Mouse (Mus musculus): ENCODE measurements around the gene Ankrd39. TPM values are rescaled to one million over a fixed set of nuclear protein-coding genes. Genes with fewer than 3 reads are reported as not detected.
A peak's percentile ranks its signal among the peaks of the same experiment; 100 is the strongest.

Gene Ankrd39
- total RNA-seq, 2 experiments from 2014 or later = 11.3 to 12.6 TPM

DNA sequence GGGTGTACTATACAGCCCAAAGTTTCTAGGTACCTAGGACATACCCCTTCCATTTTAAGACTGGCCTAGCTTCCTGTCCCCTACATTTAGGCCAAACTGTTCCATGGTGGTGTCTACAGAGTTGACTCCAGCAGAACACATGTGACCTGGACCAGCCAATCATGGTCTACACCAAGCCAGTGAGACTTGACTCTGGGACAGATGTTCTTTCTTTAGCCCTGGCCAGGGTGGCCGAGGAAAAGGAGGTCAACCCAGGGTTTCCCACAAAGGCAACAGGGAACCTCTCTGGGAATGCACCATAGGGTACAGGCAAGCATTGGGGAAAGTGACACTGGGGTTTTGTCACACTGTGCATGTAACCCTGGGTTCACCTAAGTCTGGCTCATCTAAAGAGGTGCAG is 25.5 kb upstream of the Ankrd39 start:
- no peak for DNase-seq

DNA sequence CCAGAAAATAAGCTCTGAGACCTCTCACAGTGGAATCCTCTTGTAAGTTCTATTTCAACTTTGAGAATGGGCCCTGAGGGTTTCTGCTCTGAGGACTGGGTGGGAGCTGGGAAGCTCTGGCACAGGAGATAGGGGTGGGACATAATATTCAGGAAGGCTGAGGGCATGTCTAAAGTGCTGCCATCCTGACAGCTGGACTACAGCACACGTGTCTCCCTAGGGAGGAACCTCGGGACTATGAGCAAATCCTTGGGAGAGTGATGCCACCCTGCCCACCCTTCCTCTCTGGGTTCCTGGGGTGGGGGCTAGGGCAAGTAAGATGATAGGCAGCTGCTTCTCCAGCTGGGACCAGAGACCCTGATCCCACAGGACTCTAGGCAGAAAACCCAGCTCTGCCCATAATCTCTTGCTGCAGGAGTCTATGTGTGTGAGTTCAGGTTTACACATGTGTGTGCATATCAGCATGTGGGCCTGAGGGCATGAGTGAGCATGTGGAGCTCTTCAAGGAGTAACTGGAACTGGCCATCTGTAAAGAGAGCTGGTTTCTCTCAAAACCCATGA is 25.0 kb upstream of the Ankrd39 start:
- no peak for DNase-seq

DNA sequence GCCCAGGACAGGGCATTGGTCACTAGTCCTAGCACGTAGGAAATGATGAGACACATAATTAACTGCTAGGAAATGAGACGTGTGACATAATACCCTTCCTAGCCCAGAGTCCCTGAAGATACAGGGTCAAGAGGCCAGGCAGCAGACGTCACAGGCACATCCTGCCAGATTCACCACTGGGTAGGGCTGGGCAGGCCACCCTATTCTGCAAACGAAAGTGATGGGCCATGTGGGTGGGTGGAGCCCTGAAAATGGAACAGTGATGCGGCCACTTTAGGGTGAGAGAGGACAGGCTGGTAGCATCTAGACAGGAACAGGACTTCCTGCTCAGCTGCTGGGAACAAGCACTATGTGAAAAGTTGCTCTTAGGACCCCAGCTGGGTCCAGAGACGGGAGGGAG is 24.4 kb upstream of the Ankrd39 start:
- DNase-seq = peak; percentile 82 to 85

DNA sequence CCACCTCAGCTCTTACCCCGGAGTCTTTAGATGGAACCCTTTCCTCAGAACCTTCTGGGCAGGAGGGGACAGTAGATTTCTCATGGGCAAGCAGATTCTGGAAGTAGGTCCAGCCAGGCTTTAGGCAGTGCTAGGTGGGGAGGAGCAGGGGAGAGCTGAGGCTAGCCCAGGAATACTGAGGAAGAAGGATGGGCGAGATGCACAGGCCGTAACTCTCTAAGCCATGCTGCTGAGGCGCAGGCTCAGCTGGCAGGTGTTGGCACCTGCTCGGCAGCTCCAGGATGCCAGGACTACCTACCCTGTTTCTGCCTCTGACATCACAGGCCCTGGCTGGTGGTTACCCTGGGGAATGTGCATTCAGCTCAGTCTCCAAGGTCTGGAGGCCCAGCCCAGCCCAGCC is 23.1 kb upstream of the Ankrd39 start:
- no peak for DNase-seq

DNA sequence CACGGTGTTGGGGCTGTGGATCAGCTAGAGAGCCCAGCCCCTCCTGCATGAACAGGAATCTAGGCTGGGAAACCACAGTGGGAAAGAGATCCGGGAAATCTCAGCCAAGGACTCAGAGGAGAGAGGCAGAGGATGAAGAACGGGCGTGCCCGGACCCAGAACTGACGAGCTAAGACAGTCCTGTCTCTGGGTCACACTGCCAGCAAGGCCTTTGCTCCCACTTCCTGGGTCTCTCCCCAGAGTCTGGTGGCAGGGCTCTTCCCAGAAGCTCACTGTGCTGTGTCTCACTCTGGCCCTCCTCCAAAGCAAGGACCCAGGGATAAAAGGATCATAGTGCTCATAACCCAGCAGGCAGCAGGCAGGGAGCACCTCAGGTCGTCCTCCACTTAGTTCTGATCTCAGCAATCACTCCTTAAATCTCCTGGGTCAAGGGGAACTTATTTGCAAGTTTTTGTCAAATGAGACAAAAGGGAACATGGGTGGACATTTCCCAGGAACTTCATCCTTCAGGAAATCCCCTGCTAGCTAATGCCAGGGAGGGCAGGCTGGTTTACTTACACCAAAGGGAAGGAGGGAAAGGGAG is 22.5 kb upstream of the Ankrd39 start:
- peak in 1 of 2 experiments; percentile 57 for DNase-seq

DNA sequence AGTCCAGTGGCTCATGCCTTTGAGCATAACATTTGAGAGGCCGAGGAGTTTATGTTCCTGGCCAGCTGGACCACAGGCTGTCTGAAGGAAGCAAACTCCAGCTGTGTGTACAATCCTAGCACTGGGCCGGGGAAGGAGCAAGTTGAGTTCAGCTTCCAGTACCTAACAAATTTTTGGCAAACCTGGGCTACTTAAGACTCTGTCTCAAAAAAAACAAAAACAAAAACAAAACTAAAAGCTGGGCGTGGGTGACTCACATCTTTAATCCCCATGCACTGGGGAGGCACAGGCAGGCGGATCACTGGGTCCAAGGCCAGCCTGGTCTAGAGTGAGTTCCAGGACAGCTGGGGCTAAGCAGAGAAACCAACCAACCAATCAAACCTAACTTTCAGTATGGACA is 21.5 kb upstream of the Ankrd39 start:
- peak in 1 of 2 experiments; percentile 57 for DNase-seq

DNA sequence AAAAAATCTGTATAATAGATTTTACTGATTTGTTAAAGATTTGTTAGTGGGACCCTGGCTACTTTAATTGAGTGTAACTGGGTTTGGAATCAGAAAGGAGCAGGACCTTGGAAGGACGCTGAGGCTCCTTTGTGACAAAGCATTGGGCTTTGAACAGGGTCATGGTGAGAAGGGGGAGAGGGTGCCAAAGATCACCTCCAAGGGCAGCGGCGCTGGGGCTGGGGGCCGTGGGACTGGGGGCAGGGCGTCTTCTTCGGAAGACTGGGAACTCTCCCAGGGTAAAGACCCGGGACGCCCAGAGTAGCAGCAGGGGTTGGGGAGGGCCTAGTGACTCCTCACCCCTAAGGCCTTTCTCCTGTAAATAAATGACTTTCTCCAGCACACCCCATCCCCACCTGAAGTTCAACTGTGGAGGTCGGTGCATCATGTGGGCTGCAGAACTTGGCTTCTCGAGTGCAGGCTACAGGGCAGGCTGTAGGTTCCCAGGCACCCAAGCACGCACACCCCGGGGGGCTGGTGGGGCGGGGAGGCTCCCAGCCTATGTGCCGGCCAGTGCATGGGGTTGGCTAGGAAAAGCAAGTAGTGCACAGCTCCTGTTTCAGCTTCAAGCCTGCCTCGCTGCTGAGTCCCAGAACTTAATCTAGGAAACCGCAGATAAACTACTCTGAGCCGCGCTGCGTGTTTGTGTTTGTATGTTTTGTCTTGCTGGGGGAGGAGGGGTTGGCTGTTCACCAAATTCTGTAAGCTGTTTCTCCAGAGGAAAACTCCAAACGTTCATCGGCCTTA is 20.8 kb upstream of the Ankrd39 start:
- DNase-seq = no peak

DNA sequence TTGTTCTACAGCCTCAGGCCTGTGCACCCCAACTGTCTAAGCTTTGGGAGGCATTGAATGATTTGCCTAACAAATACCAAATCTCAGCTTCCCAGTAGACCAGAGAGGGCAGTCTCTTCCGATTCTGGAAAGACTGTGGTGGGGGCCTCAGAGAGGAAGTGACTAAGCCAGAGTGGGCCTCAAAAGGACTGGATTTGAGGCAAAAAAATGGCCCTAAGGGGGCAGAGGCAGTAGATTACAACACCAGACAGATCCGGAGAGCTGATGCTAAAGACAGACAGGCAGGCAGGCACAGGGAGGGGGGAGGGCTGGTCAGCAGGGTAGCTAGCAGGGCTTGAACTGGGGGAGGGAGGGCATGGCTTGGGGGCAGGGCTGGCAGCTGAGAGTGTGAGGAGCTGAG is 19.2 kb upstream of the Ankrd39 start:
- no peak for DNase-seq

DNA sequence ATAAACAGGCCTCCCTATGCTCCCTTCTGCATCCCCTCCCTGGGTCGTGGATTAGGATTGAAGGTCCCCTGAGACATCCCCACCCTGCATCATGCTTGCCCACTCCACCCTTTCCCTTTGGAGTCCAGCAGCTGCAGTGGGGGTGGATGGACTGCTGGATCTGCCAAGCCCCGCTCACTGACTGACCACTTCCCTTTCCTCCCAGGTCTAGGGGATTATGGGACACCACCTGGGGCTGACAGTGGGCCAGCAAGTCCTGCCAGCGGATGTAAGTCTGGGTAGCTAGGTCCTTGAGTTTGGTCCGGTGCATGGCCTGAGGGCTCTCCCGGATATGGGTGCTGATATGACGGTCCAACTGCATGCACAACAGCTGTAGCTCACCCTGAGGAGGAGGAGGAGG is 16.9 kb upstream of the Ankrd39 start:
- peak; percentile 40 to 58 for DNase-seq

DNA sequence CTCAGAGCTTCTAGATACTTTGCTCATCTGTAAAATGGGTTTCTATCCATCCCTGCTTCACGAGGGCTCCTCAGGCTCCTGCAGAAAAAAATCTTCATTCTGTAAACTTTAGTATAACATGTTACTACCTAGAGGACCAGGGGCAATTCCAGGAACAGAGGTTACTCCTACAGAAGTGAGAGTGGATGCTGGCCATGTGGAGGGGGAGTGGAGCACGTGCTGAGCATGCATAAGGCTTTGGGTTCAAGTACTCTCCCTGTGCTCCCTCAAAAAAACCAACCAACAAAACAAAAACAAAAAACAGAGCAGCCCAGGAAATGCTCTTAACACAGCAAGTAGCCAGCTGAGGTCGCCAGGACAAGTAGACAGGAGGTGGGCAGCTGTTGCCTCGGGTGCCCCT is 16.4 kb upstream of the Ankrd39 start:
- no peak for DNase-seq

DNA sequence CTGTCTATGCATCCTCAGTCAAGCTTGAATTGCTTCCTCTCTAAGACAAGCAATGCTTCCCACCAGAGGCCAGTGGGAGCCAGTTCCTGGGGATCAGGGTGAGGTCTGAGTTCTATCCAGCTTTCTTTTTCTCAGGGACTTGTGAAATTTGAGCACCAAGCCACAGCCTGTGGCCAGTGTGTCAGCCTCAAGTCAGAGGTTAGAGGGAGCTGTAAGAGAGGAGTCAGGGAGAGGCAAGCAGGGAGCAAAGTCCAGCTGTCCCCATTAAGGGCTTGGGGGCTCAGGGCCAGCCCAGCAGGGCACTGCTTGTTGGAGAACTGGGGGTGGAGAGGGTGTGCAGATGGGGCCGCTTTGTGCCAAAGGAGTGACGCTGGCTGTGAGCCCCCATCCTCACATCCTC is 16.0 kb upstream of the Ankrd39 start:
- DNase-seq = no peak

DNA sequence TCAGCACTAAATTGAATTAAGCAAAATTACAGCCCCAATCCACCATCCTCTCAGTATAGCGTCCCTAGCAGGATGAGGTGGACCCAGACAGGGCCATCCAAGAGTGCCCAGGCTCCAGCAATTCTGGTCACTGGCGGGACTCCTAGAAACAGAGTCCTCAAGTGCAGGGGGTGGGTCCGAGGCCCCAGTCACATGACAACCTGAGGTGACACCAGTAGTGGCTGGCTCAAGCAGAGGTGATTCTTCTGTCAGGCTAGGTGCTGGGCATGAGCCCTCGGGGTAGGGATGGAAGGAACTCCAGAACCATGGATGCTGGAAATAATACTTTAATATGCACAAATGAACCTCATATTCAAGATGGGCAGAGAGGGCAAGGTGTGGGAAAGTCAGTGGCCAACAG is 15.1 kb upstream of the Ankrd39 start:
- no peak for DNase-seq

DNA sequence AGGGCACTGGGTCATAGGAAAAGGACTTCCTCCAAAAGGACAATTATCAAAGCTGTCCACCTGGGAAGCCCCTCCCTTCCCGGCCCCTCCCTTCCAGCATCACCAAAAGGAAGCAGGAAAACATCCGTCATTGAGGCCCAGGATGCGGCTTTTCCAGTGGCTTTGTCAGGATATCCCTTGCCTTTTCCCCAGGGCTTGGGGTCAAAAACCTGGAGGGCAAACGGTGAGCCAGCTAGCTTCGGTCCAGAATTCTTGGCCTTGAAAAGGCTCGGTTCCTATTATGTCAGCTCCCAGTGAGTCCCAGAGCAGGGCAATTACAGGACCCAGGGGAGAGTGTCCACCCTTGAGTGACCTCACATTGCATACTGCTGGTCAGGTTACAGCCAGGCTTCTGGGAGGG is 13.7 kb upstream of the Ankrd39 start:
- DNase-seq = peak; percentile 52 to 62

DNA sequence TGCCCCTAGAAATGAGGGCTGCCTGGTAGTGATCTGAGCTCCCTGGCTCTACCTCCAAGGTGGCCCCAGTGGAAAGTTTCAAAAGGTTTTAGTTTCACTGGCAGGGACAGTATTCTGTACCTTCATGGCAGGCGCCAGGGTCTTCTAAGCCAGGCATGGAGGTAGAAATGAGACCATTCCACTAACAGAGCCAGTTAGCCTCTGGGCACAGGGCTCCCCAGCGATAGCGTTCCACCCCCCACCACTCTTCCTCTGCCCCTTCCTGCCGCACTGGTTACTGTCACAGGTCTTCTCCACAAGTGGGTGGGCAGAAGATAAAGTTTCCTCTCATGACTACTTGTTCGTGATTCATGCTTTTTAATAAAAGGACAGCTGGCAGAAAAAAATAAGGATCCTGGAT is 12.6 kb upstream of the Ankrd39 start:
- DNase-seq = no peak

DNA sequence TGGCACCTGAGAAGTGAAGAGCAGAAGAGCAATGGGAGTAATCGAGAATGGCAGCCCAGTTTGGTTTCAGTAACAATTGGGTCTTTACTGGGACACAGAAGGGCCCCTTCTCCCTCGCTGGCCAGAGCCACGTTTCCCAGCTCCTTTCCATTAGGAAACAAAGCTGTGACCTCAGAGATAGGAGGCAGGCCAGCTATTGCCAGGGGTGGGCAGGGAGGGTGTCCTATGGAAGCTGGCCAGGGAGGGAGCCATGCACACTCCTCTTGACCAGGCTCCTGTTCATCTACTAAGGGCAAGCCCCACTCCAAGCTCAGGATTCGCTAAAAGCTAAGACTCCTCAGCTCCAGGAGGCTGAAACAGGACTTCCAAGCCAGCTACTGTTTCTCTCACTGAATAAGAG is 12.0 kb upstream of the Ankrd39 start:
- DNase-seq = no peak

DNA sequence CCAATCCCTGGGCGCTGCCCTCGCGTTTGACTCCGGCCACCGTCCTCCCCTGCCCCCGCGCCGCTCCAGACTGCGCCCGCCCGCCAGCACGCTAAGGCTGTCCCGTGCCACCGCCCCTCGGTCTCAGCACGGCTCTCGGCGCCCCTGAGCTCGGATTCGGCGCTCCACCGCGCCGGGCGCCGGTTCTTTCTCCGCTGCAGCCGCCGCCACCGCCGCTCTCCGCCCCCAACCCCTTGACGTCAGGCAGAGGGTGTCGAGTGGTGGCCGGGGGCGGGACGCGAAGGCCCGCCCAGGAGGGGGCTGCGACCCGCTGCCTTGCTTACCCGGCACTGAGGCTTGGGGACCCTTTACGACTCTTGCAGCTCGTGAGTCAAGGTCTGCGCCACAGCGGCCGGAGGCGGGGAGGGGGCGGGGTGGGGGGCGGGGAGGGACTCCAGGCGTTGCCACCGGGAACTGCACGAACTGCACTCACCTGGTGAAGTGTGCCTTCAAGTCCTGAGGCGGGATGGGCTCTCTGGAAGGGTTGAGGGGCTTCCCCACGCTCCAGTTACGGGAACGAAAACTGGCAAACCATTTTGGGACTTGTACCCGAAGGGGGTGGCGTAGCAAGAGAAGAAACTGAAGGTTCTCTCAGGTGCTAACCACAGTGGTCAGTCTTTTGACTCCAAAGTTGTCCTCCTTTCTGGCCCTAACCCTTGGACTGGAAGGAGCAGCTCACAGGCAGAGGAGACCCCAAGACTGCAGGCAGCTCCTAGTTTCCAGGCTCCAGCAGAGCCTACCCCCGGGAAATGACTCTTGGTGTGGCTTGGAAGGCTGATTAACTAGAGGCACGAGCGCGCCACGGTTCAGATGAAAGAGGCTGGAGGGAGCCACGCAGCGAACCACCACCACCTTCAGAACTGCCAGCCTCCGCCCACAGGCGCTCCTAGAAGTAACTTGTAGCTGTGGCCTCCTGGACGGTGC is 11.1 kb upstream of the Ankrd39 start, which contains the start of gene Sema4c:
Gene Sema4c, minus strand, starts transcription at position 319 of the 963 bp plus-strand sequence.
- DNase-seq = peak; percentile 85 to 90

DNA sequence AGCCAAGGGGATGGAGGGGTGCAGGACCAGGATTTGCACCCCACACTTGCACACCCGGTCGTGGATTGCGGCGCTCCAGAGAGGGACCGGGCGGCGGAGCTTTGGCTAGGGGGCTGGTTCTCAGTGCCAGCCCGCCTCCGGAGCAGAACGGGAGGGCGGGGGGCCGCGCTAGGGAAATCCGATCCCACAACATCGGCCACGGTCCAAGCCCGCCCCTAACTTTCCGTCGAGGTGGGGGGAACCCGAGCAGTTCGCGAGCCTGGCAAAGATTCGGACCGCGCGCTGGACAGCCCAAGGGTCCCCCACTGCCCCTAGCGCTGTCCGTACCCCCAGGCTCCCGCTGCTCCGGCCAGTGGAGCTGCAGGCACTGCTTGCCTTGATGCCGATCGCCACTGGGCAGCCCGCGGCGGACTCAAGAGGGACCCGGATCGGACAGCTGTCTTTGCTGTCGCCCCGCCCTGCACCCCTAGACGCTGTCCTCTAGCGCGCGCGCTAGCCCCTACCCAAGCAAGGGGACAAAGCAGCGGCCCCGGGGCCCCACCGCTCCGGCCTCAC is 10.3 kb upstream of the Ankrd39 start:
- DNase-seq = peak; percentile 83 to 90

DNA sequence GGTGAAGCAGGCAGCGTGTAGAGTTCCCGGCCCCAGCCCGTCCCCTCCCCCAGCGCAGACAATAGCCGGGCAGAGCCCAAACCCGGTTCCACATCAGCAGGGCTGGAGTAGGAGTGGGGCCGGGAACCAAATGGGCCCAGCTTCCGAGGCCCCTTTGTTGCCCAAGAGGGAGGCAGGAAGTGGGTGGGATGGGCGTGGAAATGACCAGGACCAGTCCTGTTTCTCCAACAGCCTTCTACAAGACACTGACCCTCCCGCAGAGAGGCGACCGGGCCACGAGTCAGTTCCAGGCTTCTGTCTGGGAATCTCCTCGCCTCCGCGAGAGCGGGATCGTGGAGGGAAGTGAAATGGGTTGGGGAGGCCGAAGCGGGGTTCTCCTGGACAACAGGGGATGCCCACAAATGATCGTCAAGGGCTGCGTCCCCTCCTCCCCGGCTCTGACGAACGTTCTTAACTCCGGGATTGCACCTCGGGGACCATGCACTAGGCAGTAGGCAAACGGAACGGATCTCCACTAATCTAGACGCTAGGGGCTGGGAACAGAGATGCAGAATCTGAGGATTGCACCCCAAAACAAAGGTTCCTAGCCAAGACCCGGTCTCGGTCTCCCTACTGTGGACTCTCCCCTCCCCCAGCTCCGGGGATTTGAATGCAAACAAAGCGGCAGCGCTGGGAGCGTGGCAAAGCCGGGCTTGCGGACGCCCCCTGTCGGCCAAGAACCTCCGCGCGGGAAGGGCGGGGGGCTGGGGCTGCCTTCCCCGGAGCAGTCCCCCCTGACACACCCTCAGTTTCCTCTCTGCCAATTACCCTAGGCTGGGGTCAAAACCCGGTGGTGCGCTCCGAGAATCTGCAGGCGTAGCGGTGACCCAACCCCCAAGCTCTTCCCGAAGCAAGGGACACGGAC is 9.6 kb upstream of the Ankrd39 start:
- DNase-seq = peak; percentile 91 to 95

DNA sequence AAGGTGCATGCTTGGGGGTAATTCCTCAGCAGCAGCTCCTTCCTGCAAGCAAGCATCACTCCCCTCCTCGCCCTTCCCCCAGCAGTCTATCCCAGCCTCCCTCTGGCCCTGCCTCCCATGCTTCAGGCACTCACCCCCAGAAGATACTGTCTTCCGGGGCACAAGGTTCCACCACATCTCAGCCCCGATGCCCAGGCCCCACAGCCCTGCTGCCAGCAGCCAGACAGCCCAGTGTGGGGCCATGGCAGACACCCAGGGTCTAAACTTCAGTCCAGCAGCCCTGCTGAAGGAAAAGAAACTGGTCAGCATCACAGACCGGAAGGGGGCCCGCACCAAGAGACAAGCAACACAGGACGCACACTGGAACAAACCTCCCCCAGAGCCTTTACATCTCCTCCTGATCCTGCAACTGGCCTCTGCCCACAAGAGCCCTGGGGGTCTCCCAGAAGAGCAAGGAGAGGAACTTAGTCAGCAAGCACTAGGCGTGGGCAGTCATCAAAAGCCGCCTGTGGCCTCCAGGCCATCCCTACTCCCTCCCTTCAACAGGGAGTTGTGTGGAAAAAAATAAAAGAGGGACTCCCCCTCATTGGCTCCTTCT is 8.7 kb upstream of the Ankrd39 start:
- DNase-seq = peak in 1 of 2 experiments; percentile 43

DNA sequence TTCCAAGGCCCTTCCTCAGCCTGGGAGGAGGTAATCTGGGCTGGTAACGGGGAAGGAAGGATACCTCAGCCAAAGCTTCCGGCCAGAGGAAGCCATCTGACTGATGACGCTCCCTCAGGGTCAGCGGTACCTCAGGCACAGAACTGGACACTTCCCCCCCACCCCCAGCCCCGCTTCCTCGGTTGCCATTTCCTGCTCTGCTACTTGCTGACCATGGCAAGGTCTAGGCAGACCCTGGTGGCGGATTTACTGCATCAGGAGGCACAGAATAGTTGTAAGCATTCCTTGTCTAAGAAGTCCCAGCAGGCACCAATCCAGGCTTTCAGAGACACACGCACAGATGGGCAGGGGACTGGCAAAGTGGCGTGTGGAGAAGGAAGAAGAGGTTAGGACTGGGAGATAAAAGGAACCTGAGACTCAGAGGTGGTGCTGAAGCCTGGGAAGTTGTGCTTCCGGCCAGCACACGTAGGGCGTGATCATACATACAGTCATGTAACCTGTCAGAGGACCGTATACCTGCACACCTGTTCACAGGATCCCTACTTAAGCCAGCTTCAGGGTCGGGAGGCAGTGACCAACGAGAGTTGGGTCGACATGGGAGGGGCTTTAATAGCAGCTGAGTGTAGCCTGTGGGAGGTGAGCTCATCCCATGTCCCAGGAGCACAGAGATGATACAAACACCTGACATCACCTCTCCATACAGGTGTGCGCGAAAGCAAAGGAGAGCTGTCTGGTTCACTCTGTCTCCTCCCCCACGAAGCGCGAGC is 7.6 kb upstream of the Ankrd39 start:
- peak; percentile 57 to 63 for DNase-seq
